Comparison of ENCODE assay signal across 11 mouse cellular contexts in genomic region chr9:106893327-106893726, GRCm38 (mm10). TPM values are rescaled to one million over a fixed set of nuclear protein-coding genes. Genes with fewer than 3 reads are reported as not detected.
A peak's percentile ranks its signal among the peaks of the same experiment; 100 is the strongest.
DNase-seq lines count a peak whose midpoint lies in the region; ATAC-seq lines count a peak whose summit lies in the region.
"Had no signal": no experiment of that assay in that cellular context is flagged by ENCODE, and none has a peak within 500 bp of the region (broad histone marks: within the 10 kb centered on the region; RNA-seq: fewer than 3 reads in every experiment).

No protein-coding gene starts in this region.

- H3K4me3 ChIP-seq in kidney, embryonic 15.5 days (replicated peaks) = no peak overlapping the region
- H3K4me3 ChIP-seq in embryonic facial prominence, embryonic 12.5 days = no peak overlapping the region
- no peak overlapping the region; the same call in 1 of the 2 replicates for H3K4me3 ChIP-seq in hindbrain, embryonic 11.5 days (ENCODE audit: low read depth, low read length)
- H3K4me3 ChIP-seq in midbrain, embryonic 14.5 days (replicated peaks; ENCODE audit: low read depth, low read length) = no peak overlapping the region

- H3K27me3 ChIP-seq in kidney, embryonic 15.5 days = no peaks in the 10 kb centered on the region
- H3K27me3 ChIP-seq in embryonic facial prominence, embryonic 12.5 days = no peaks in the 10 kb centered on the region
- H3K27me3 ChIP-seq in hindbrain, embryonic 11.5 days (ENCODE audit: control insufficient read depth, insufficient read depth, low read length) = no peaks in the 10 kb centered on the region
- H3K27me3 ChIP-seq in midbrain, embryonic 14.5 days (ENCODE audit: control insufficient read depth, insufficient read depth, low read length) = no peaks in the 10 kb centered on the region

- H3K36me3 ChIP-seq in kidney, embryonic 15.5 days = peaks cover 24% of the 10 kb centered on the region
- H3K36me3 ChIP-seq in embryonic facial prominence, embryonic 12.5 days = peaks cover 25% of the 10 kb centered on the region
- H3K36me3 ChIP-seq in hindbrain, embryonic 11.5 days (ENCODE audit: control insufficient read depth, insufficient read depth, low read length) = peaks cover 3% of the 10 kb centered on the region; the same call in 1 of the 2 replicates
- H3K36me3 ChIP-seq in midbrain, embryonic 14.5 days (ENCODE audit: control insufficient read depth, insufficient read depth, low read length) = peaks cover 52% of the 10 kb centered on the region

- DNase-seq in kidney, adult 11 months = no peak
- DNase-seq in hindbrain, embryonic 11.5 days (ENCODE audit: low spot score) = no peak
- DNase-seq in midbrain, embryonic 14.5 days = no peak
- no peak for DNase-seq in cerebellum, postnatal 36 days
- no peak for DNase-seq in left cerebral cortex, adult 8-10 months (ENCODE audit: low spot score in 2 of 2)
- DNase-seq: adrenal gland, postnatal 36 days; kidney, adult 8-10 months; thymus, postnatal 14 days had no signal

- H3K27ac ChIP-seq in kidney, embryonic 15.5 days = no peak overlapping the region
- H3K27ac ChIP-seq in embryonic facial prominence, embryonic 12.5 days = no peak overlapping the region
- no peak overlapping the region for H3K27ac ChIP-seq in hindbrain, embryonic 11.5 days (ENCODE audit: low read depth, low read length)
- no peak overlapping the region for H3K27ac ChIP-seq in midbrain, embryonic 14.5 days (replicated peaks; ENCODE audit: low read depth, low read length)

- no peak for ATAC-seq in kidney, embryonic 15.5 days (replicated peaks; ENCODE audit: low FRiP score)
- no peak for ATAC-seq in embryonic facial prominence, embryonic 12.5 days (ENCODE audit: insufficient number of reproducible peaks, insufficient read depth, low FRiP score, low TSS enrichment)
- ATAC-seq in hindbrain, embryonic 11.5 days (ENCODE audit: low FRiP score) = no peak
- ATAC-seq in midbrain, embryonic 14.5 days (ENCODE audit: low FRiP score, low TSS enrichment) = no peak

- WGBS in kidney, embryonic 15.5 days = 45% methylated on average over 3 of the region's 3 CpGs
- 45% methylated on average over 3 of the region's 3 CpGs for WGBS in embryonic facial prominence, embryonic 12.5 days
- 50% methylated on average over 3 of the region's 3 CpGs for WGBS in hindbrain, embryonic 11.5 days
- WGBS in midbrain, embryonic 14.5 days = 41% methylated on average over 3 of the region's 3 CpGs

- no peaks in the 10 kb centered on the region for H3K9me3 ChIP-seq in kidney, embryonic 15.5 days (replicated peaks)
- no peaks in the 10 kb centered on the region for H3K9me3 ChIP-seq in embryonic facial prominence, embryonic 12.5 days
- H3K9me3 ChIP-seq in hindbrain, embryonic 11.5 days (ENCODE audit: control insufficient read depth, low read length) = no peaks in the 10 kb centered on the region
- H3K9me3 ChIP-seq in midbrain, embryonic 14.5 days (ENCODE audit: control insufficient read depth, low read length) = no peaks in the 10 kb centered on the region
- H3K9me3 ChIP-seq: G1E had no signal

- 0 out of 2 replicates have a peak overlapping the region, but pooled peaks have one; percentile 2 for H3K9ac ChIP-seq in kidney, embryonic 15.5 days
- H3K9ac ChIP-seq in embryonic facial prominence, embryonic 12.5 days = 0 out of 2 replicates have a peak overlapping the region, but pooled peaks have one; percentile 7
- no peak overlapping the region for H3K9ac ChIP-seq in hindbrain, embryonic 11.5 days (ENCODE audit: low read depth, low read length)
- H3K9ac ChIP-seq in midbrain, embryonic 14.5 days (replicated peaks; ENCODE audit: low read length) = no peak overlapping the region

- peaks cover 35% of the 10 kb centered on the region for H3K4me1 ChIP-seq in kidney, embryonic 15.5 days
- H3K4me1 ChIP-seq in embryonic facial prominence, embryonic 12.5 days = peaks cover 16% of the 10 kb centered on the region
- H3K4me1 ChIP-seq in hindbrain, embryonic 11.5 days (replicated peaks; ENCODE audit: control insufficient read depth, insufficient read depth, low read length) = peaks cover 7% of the 10 kb centered on the region; the same call in 1 of the 2 replicates
- peaks cover 19% of the 10 kb centered on the region for H3K4me1 ChIP-seq in midbrain, embryonic 14.5 days (ENCODE audit: control insufficient read depth, insufficient read depth, low read length)

- H3K4me2 ChIP-seq in kidney, embryonic 15.5 days = peak overlapping the region; percentile 21; the same call in 1 of the 2 replicates
- no peak overlapping the region for H3K4me2 ChIP-seq in embryonic facial prominence, embryonic 12.5 days (replicated peaks)
- H3K4me2 ChIP-seq in hindbrain, embryonic 11.5 days (replicated peaks; ENCODE audit: low read depth, low read length) = 0 out of 2 replicates have a peak overlapping the region, but pooled peaks have one; percentile 7
- peak overlapping the region; percentile 69 for H3K4me2 ChIP-seq in midbrain, embryonic 14.5 days (ENCODE audit: low read length)

RNA-seq across cellular contexts. Expression of gene Manf, which starts 1.5 kb away (rescaled TPM):
- polyA plus RNA-seq in kidney, embryonic 15.5 days (2015; fragmentation: Nextera tagmentation; extraction: Ambion mirVana) = 308 and 334 TPM in 2 replicates
- 239 and 261 TPM in 2 replicates for polyA plus RNA-seq in embryonic facial prominence, embryonic 12.5 days (2016; fragmentation: Nextera tagmentation; extraction: Ambion mirVana)
- polyA plus RNA-seq in hindbrain, embryonic 11.5 days (2014; fragmentation: Nextera tagmentation; extraction: Ambion mirVana) = 305 and 309 TPM in 2 replicates
- 162 TPM in 2 replicates for polyA plus RNA-seq in midbrain, embryonic 14.5 days (2014; fragmentation: Nextera tagmentation; extraction: Ambion mirVana)
- total RNA-seq in left cerebral cortex, adult 8-10 months (2022) = 100 to 1,000 TPM in 2 of 4 experiments, 10 to 100 TPM in 2; 94.8 to 105 (median 98.7) TPM

RNA-seq across cellular contexts. Expression of gene Rbm15b, which starts 6.1 kb away (rescaled TPM):
- 9.6 and 11.8 TPM in 2 replicates for polyA plus RNA-seq in kidney, embryonic 15.5 days (2015; fragmentation: Nextera tagmentation; extraction: Ambion mirVana)
- polyA plus RNA-seq in embryonic facial prominence, embryonic 12.5 days (2016; fragmentation: Nextera tagmentation; extraction: Ambion mirVana) = 27.2 and 27.9 TPM in 2 replicates
- 24.0 and 24.5 TPM in 2 replicates for polyA plus RNA-seq in hindbrain, embryonic 11.5 days (2014; fragmentation: Nextera tagmentation; extraction: Ambion mirVana)
- 28.7 and 30.1 TPM in 2 replicates for polyA plus RNA-seq in midbrain, embryonic 14.5 days (2014; fragmentation: Nextera tagmentation; extraction: Ambion mirVana)
- total RNA-seq in left cerebral cortex, adult 8-10 months (2022) = 10 to 100 TPM; 51.6 to 56.5 (median 52.8) TPM

Comparison
In these comparisons a context has a peak if more than half of its experiments do, and no peak if none do; other contexts are left out.
1. H3K9ac ChIP-seq: peak in kidney, embryonic 15.5 days (single experiment) and embryonic facial prominence, embryonic 12.5 days (single experiment); none in hindbrain, embryonic 11.5 days (single experiment) and midbrain, embryonic 14.5 days (single experiment).